Mouse (Mus musculus): ENCODE results near the gene Cenpj.

Gene Cenpj

DNA sequence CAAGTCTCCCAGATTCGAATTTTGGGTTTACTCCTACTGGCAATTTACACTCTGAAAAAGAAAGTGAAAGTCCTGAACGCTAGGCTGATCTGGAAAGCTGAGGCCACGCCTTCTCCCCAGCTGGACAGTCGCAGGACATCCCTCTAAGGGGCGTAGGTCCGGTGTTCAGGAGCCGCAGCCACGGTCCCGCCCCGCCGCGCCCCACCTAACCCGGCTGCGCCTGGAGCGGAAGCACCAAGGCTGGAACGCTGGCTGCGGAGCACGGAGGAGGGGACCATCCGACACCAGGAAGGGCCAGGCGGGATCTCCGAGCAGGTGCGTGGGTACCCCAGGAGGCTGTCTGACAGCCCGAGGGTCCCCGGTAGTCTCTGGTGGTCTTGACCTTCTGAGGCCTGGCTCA, at the start of gene Cenpj, which contains the start of gene Parp4:
TSS of gene Cenpj (minus strand) at position 10 of the 400 bp plus-strand sequence.
TSS of gene Parp4 (plus strand) at position 204 of the 400 bp plus-strand sequence.
- DNase-seq (ENCODE audit: low read depth, low spot score) = peak; percentile 82

DNA sequence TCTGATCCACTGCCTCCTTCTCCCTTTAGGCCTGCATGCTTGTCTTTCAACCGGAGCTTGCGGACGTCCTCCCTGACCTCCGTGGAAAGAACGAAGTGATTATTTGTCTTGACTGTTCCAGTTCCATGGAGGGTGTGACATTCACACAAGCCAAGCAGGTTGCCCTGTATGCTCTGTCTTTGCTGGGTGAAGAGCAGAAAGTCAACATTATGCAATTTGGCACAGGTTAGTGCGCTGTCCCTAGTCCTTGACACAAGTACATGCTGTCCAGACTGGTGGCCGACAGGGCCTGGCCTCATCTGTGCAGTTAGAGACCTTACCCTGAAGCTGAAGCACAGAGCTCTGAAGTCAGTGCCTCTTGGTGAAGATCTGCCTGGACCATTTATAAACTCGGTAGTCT, 45.2 kb upstream of the Cenpj start:
- no peak for DNase-seq (ENCODE audit: low read depth, low spot score)

DNA sequence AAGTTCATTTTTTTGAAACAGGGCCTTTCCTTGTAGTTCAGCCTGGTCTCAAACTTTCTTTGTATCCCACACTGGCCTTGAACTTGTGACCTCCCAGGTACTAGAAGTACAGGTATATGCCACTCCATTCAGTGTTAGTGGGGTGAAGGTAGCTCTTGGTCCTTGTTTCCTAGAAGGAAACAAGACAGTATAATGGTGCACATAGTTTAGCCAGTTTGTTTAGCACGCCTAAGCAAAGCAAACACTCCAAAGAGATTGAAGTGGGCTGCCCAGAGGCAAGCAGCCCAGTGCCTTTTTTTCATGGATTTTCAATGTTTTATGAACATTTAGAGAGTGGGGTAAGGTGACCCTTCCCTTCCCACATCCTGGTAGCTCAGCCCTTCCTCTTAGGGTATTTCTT, 42.2 kb upstream of the Cenpj start:
- no peak for DNase-seq (ENCODE audit: low read depth, low spot score)

DNA sequence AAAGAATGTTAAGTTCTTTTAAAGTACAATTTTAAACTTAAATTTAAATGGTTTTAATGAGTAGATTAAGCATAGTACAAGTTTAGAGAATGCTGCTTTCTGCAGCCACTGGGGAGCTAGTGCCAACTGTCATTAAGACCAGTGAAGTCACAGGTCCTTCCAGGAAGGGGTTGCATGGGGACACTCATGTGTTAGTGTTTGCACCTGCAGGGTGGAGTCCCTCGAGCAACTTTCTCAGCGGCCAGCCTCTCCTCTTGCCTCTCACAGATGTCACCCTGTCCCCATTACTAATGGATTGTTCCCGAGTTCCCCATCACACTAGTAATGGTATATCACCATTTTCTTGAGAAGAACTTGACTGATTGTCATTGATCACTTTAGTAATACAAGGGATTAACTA, 38.0 kb upstream of the Cenpj start:
- no peak for DNase-seq (ENCODE audit: low read depth, low spot score)

- no peak for DNase-seq (ENCODE audit: low read depth, low spot score)
Measured at GRCm38 (mm10) chr14:56605136-56605535, 29.9 kb upstream of the Cenpj start.

GRCm38 (mm10) chr14:56604438-56604837, 29.2 kb upstream of the Cenpj start:
- DNase-seq (ENCODE audit: low read depth, low spot score) = no peak

DNA sequence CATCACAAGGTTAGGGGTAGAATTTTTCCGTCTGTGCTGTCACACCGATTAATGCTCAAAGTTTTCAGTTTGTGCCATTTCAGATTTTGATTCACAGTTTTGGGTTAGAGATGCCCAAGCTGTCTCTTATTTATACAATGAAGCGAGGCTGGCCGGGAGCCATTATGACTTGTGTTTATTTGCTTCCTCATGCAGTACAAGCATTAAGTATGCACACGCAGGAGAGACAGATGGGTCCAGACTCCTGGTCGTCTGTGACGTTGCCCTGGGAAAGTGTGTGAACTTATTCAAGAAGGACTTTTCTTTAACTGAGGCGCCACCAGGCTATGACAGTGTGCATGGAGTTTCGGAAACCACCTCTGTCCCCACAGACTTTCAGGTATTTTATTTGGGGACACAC, 26.8 kb upstream of the Cenpj start:
- no peak for DNase-seq (ENCODE audit: low read depth, low spot score)

DNA sequence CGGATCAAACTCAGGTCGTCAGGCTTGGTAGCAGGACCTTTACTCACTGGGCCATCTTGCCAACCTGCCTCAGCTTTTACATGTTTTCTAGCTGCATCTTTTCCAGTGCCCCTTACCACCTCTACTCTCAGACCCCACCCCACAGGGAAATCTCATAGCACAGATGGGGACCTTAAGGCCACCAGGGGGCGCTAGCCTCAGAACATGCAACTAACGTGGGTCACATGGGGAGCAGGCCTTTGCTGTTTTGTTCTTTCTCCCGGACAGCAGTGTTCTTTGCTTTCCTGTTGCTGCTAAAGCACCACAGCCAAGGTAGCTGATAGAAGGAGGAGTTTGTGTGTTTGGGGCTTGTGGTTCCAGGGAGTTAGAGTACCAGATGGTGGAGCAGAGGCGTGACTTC, 23.5 kb upstream of the Cenpj start:
- DNase-seq (ENCODE audit: low read depth, low spot score) = peak; percentile 85

DNA sequence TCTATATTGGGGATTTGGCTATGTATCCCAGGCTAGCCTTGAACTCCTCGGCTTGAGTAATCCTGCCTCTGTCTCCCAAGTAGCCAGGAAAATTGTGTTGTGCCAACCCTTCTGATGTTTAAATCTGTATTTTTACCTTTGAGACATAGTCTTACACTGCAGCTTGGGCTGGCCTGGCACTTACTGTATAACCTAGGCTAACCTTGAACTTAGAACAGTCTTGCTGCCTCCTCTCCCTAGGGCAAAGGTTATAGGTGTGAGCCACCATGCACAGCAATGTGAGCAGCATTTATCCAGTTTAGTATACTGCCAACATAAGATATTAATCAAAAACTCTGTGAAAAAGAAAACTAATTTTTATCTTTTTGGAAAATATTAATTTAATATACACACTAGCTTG, 19.6 kb upstream of the Cenpj start:
- no peak for DNase-seq (ENCODE audit: low read depth, low spot score)

GRCm38 (mm10) chr14:56592191-56592590, 17.0 kb upstream of the Cenpj start:
- no peak for DNase-seq (ENCODE audit: low read depth, low spot score)

- DNase-seq (ENCODE audit: low read depth, low spot score) = no peak
Measured at GRCm38 (mm10) chr14:56582294-56582693, 7.1 kb upstream of the Cenpj start.

- DNase-seq (ENCODE audit: low read depth, low spot score) = no peak
Measured at GRCm38 (mm10) chr14:56581117-56581516, 5.9 kb upstream of the Cenpj start.

DNA sequence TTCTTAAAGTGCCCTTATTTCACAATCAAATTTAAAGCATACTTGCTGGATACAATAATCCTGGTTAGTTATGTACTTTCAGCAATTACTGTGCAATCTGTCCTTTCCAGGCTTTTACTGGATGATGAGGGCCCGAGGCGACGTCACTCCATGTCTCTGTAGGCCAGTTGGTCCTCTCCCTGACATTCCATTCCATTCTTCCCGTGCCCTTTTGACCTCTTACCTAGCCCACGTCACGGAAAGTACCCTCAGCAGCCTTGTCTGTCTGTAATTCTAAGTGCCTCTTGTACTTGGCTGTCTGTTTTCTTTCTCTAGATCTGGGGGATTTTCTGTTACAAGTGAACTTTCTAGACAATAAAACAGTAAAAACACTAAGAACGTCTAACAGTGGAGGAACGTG, 3.8 kb upstream of the Cenpj start:
- DNase-seq (ENCODE audit: low read depth, low spot score) = no peak

DNA sequence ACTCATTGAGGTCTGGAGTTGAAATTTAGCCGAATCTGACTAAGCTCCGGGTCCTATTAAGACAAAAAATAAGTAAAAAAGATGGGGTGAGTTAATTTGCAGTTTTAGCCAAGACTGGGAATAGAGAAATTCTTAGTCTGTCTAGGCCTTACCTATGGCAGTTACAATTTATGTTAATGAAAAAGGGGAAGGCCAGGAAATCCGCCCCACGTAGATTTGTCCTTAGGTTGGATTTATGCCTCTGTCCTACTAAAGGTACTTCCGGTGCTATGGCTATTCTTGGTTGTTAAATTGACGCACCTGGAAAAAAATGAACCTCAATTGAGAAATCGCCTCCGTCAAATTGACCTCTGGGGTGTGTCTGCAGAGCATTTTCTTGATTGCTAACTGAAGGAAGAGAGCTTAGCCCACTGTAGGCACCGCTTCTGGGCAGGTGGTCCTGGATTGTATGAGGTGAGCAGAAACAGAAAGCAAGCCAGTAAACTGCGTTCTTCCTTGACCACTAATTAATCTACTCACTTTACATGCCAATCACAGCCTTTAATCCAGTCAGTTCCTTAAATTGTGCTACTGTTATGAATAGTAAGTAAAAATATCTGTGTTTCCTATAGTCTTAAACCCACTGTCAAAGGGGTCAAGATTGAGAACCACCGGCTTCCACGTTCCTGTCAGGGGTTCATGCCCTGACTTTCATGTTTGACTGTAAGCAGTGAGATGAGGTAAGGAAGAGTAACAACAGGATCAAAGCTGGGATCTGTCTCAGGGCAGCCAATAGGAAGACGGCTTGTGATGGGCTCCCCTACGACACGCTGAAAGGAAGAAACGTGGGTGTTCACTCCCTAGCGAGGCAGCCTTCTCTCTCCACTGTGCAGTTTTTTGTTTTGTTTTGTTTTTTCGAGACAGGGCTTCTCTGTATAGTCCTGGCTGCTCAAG, 1.0 kb upstream of the Cenpj start:
- DNase-seq (ENCODE audit: low read depth, low spot score) = peak; percentile 81

- no peak for DNase-seq (ENCODE audit: low read depth, low spot score)
Measured at GRCm38 (mm10) chr14:56572546-56572945, 2.7 kb downstream of the Cenpj start.

- peak; percentile 97 for DNase-seq (ENCODE audit: low read depth, low spot score)
Measured at GRCm38 (mm10) chr14:56571310-56572093, 3.7 kb downstream of the Cenpj start.

DNA sequence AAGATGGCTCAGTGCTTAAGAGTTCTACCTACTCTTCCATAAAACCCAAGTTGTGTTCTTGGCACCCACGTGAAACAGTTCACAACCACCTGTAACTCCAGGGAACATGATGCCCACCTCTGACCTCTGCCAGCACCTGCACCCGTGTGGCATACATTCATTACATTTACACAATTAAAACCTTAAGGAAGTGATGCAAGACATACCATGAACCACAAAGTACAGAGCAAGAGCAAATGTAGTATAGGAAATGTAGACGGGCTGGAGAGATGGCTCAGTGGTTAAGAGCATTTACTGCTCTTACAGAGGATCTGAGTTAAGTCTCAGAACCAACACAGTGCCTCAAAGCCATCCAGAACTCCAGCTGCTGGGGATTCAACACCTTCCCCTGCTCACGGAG, 6.2 kb downstream of the Cenpj start:
- DNase-seq (ENCODE audit: low read depth, low spot score) = no peak

- peak; percentile 56 for DNase-seq (ENCODE audit: low read depth, low spot score)
Measured at GRCm38 (mm10) chr14:56567476-56567875, 7.7 kb downstream of the Cenpj start.

DNA sequence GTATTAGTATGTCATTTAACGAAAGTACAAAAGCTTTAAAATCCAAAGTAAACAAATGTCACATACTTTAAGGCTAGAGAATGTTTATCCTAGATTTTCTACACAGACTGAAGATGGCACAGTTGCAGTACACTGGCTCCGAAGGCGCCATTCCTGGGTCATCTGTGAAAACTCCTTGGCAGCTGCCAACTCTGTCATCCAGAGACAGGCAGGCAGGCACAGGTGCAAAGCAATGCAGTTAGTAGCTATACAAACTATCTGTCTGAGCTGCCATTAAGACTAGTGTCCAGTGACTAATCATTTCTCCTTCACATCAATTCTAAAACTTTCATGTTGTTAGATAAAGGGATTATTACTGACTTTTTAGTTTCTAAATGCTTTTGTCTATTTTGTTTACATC, 16.1 kb downstream of the Cenpj start:
- no peak for DNase-seq (ENCODE audit: low read depth, low spot score)

DNA sequence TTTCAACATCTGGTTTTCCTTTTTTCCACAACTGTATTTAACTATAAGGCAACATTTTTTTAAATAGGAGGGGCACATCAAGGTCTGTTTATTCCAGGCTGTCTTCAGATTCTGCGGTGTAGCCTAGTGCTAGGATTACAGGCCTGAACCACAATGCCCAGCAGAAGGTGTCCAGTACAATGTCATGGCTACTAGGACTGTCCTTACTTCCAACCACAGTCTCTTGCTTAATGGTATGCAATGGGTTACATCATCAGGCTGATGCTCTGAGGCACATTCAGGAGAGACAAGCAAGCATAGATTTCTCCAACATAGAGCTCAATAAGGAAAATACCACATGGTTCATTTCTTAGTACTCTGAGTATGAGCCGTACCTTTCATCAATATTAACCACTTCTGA, 20.5 kb downstream of the Cenpj start:
- DNase-seq (ENCODE audit: low read depth, low spot score) = no peak

DNA sequence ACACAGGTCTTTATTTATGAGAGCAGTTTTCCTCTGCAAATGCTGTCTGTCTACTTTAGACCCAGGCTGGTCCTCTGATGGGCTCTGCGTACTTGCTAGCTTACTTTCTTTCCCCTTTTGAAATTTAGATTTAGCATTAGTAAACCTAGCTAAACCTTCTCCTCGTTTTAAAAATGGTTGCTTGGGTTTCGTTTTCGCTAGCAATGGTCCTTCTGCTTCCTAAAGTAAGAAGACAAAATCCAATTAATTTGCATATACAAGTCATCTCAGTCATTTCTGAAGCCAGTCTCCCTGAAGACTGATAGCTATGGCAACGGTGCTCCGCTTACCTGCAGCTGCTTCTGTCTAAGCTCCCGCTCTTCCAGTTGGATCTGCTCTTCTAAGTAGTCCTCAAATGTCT, 21.9 kb downstream of the Cenpj start:
- DNase-seq (ENCODE audit: low read depth, low spot score) = no peak

- DNase-seq (ENCODE audit: low read depth, low spot score) = no peak
Measured at GRCm38 (mm10) chr14:56552924-56553323, 22.3 kb downstream of the Cenpj start.

DNA sequence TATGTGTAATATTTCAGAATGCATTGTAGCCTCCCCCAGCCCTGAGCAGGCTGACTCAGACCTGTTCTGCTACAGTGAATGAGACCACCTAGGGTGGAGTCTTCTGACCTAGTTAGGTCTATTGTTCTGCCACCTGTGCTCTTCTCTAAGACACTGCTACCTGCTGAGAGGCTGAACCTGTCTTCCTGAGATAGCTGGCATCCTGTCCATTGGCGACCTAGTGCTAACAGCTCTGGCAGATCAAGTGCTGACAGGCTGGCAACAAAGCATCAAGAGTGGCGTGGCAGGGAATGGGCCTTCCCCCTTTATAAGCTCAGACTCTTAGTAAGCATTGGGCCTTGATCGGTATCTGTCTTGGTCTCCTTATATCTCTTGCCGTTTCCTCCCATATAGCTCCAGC, 24.3 kb downstream of the Cenpj start:
- DNase-seq (ENCODE audit: low read depth, low spot score) = no peak
